Mouse (Mus musculus) heart, embryonic 14.5 days (tissue): ENCODE measurements around the gene Arpc3. TPM values are rescaled to one million over a fixed set of nuclear protein-coding genes. Genes with fewer than 3 reads are reported as not detected.

Source experiments
- ATAC-seq: fragments of 200-750 bp; cut with Nextera tagmentation; 2 replicates; pipeline ENCODE4 v1.8.0; 2017; ENCODE audit warnings: low read depth, moderate TSS enrichment; ENCODE audit not compliant: insufficient number of reproducible peaks, insufficient read depth, low FRiP score
- H3K27ac ChIP-seq, 2 experiments: fragments of 200-500 bp in 1 of 2; fragments of 300-500 bp in 1 of 2; sonication (generic) in 1 of 2; replicated peaks in 1 of 2; 2 replicates each; pipeline ENCODE4 v1.5.1; 2012 to 2014; ENCODE audit warnings: low read depth in 2 of 2, low read length in 2 of 2, control low read depth in 1 of 2, mild to moderate bottlenecking in 1 of 2, mixed read lengths in 1 of 2; ENCODE audit not compliant: control insufficient read depth in 1 of 2, insufficient read depth in 1 of 2
- H3K27me3 ChIP-seq: fragments of 300-500 bp; sonication (generic); 2 replicates; pipeline ENCODE4 v1.6.1; 2014; ENCODE audit warnings: mild to moderate bottlenecking, low read length, control low read depth; ENCODE audit not compliant: control insufficient read depth, insufficient read depth
- H3K36me3 ChIP-seq: fragments of 300-500 bp; sonication (generic); 2 replicates; pipeline ENCODE4 v1.6.1; 2014; ENCODE audit warnings: mild to moderate bottlenecking, control low read depth, low read length, mixed read lengths; ENCODE audit not compliant: control insufficient read depth, insufficient read depth
- H3K4me1 ChIP-seq, 2 experiments: fragments of 200-500 bp in 1 of 2; fragments of 300-500 bp in 1 of 2; sonication (generic) in 1 of 2; 2 replicates each; pipeline ENCODE4 v1.6.1; 2012 to 2014; ENCODE audit warnings: low read length in 2 of 2, control low read depth in 1 of 2, mixed read lengths in 1 of 2; ENCODE audit not compliant: control insufficient read depth in 2 of 2, insufficient read depth in 2 of 2
- H3K4me2 ChIP-seq: fragments of 300-500 bp; sonication (generic); 2 replicates; pipeline ENCODE4 v1.6.1; 2014; ENCODE audit warnings: mild to moderate bottlenecking, low read length
- H3K4me3 ChIP-seq, 2 experiments: fragments of 200-500 bp in 1 of 2; fragments of 300-500 bp in 1 of 2; sonication (generic) in 1 of 2; 2 replicates each; pipeline ENCODE4 v1.5.1; 2012 to 2014; ENCODE audit warnings: low read length in 2 of 2, mild to moderate bottlenecking in 2 of 2, control low read depth in 1 of 2, low read depth in 1 of 2, moderate library complexity in 1 of 2; ENCODE audit not compliant: control insufficient read depth in 1 of 2, insufficient read depth in 1 of 2
- H3K9ac ChIP-seq: fragments of 300-500 bp; sonication (generic); 2 replicates; pipeline ENCODE4 v1.6.1; 2014; ENCODE audit warnings: mild to moderate bottlenecking, low read length
- H3K9me3 ChIP-seq: fragments of 300-500 bp; sonication (generic); 2 replicates; pipeline ENCODE4 v1.6.1; 2016; ENCODE audit warnings: low read length, control low read depth; ENCODE audit not compliant: control insufficient read depth
- WGBS: fragments of 180-500 bp; shearing (Covaris S2); extraction: QIAGEN DNeasy Blood & Tissue Kit; methylation state at CpG from one replicate; pipeline ENCODE4 v1.1.7; 2014; 5-methylcytosine and 5-hydroxymethylcytosine counted together
- polyA plus RNA-seq: library from polyadenylated mRNA; unstranded; fragments of >200 nt; fragmentation: Nextera tagmentation; extraction: Ambion mirVana; gene quantifications from 2 replicates; pipeline ENCODE4 v1.2.1, GENCODE M21; 2014

The Arpc3 gene
- polyA plus RNA-seq, 1 experiment from 2014 or later: 46.4 TPM

- Histone ChIP-seq H3K27ac (0 out of 4 replicates have a peak overlapping the region, but pooled peaks of 1 of the 2 experiments have one; percentile 10), H3K4me3 (no peak overlapping the region), H3K4me2 (no peak overlapping the region; the same call in 1 of the 2 replicates), H3K4me1 (peaks cover 6 to 20% of the 10 kb centered on the region in 2 experiments; a peak in 3 of 4 replicates), H3K9ac (no peak overlapping the region), H3K9me3 (no peaks in the 10 kb centered on the region), H3K27me3 (no peaks in the 10 kb centered on the region), H3K36me3 (peaks cover 70% of the 10 kb centered on the region)
- 55% methylated on average over 18 of the region's 18 CpGs for WGBS
- ATAC-seq: 0 out of 2 replicates have a peak, but pooled peaks have one; percentile 10
These were observed 9.1 kb downstream of the Arpc3 start for GRCm38 (mm10) chr5:122400628-122401302.

- 32% methylated on average over 8 of the region's 8 CpGs for WGBS
- Histone ChIP-seq H3K36me3 (peaks cover 75% of the 10 kb centered on the region), H3K27me3 (no peaks in the 10 kb centered on the region), H3K9me3 (no peaks in the 10 kb centered on the region), H3K4me3 (no peak overlapping the region), H3K9ac (no peak overlapping the region), H3K4me2 (no peak overlapping the region), H3K4me1 (peaks cover 6 to 20% of the 10 kb centered on the region in 2 experiments; a peak in 3 of 4 replicates), H3K27ac (no peak overlapping the region)
- no peak for ATAC-seq
These were observed 9.6 kb downstream of the Arpc3 start for GRCm38 (mm10) chr5:122401303-122401640.

- 86% methylated on average over 13 of the region's 13 CpGs for WGBS
- H3K27me3 ChIP-seq: no peaks in the 10 kb centered on the region
- H3K4me3 ChIP-seq: no peak overlapping the region
- H3K4me1 ChIP-seq: peaks cover 6 to 20% of the 10 kb centered on the region in 2 experiments; a peak in 3 of 4 replicates
- H3K9me3 ChIP-seq: no peaks in the 10 kb centered on the region
- H3K36me3 ChIP-seq: peaks cover 77% of the 10 kb centered on the region
- no peak overlapping the region for H3K4me2 ChIP-seq
- H3K27ac ChIP-seq: peak overlapping the region in 1 of 2 experiments; percentile 52; a peak in 2 of 4 replicates
- H3K9ac ChIP-seq: no peak overlapping the region
- no peak for ATAC-seq
These were observed 10.5 kb downstream of the Arpc3 start for GRCm38 (mm10) chr5:122402160-122402559.

- ATAC-seq: 0 out of 2 replicates have a peak, but pooled peaks have one; percentile 51
- WGBS: 56% methylated on average over 5 of the region's 5 CpGs
These were observed 11.1 kb downstream of the Arpc3 start for GRCm38 (mm10) chr5:122402772-122403171.

GRCm38 (mm10) chr5:122403362-122403761 lies 11.7 kb downstream of the Arpc3 start:
- H3K4me2 ChIP-seq: no peak overlapping the region
- H3K36me3 ChIP-seq: peaks cover 73% of the 10 kb centered on the region
- no peaks in the 10 kb centered on the region for H3K27me3 ChIP-seq
- H3K4me3 ChIP-seq: no peak overlapping the region
- no peak overlapping the region for H3K9ac ChIP-seq
- peaks cover 6 to 18% of the 10 kb centered on the region in 2 experiments; a peak in 3 of 4 replicates for H3K4me1 ChIP-seq
- H3K27ac ChIP-seq: no peak overlapping the region
- no peaks in the 10 kb centered on the region for H3K9me3 ChIP-seq
- no peak for ATAC-seq
- WGBS: 89% methylated on average over 12 of the region's 12 CpGs

More at GRCm38 (mm10) chr5:122402772-122403171, 11.1 kb downstream of the Arpc3 start:
- H3K9me3 ChIP-seq: no peaks in the 10 kb centered on the region
- H3K27me3 ChIP-seq: no peaks in the 10 kb centered on the region
- no peak overlapping the region for H3K4me2 ChIP-seq
- H3K4me1 ChIP-seq: peaks cover 6 to 20% of the 10 kb centered on the region in 2 experiments; a peak in 3 of 4 replicates
- no peak overlapping the region for H3K4me3 ChIP-seq
- H3K27ac ChIP-seq: peak overlapping the region in 1 of 2 experiments; percentile 52; a peak in 1 of 4 replicates
- peaks cover 74% of the 10 kb centered on the region for H3K36me3 ChIP-seq
- no peak overlapping the region for H3K9ac ChIP-seq

- peaks cover 69% of the 10 kb centered on the region for H3K36me3 ChIP-seq
- no peak overlapping the region for H3K9ac ChIP-seq
- no peak overlapping the region for H3K27ac ChIP-seq
- ATAC-seq: no peak
- no peak overlapping the region for H3K4me3 ChIP-seq
- no peak overlapping the region for H3K4me2 ChIP-seq
- 95% methylated on average over 10 of the region's 10 CpGs for WGBS
- H3K9me3 ChIP-seq: no peaks in the 10 kb centered on the region
- no peaks in the 10 kb centered on the region for H3K27me3 ChIP-seq
- peaks cover 2 to 8% of the 10 kb centered on the region in 2 experiments; a peak in 3 of 4 replicates for H3K4me1 ChIP-seq
These were observed 13.9 kb downstream of the Arpc3 start for GRCm38 (mm10) chr5:122405537-122405936.

GRCm38 (mm10) chr5:122409692-122410645 lies 18.3 kb downstream of the Arpc3 start:
- Histone ChIP-seq H3K27me3 (no peaks in the 10 kb centered on the region), H3K4me3 (no peak overlapping the region), H3K9me3 (no peaks in the 10 kb centered on the region), H3K36me3 (peaks cover 38% of the 10 kb centered on the region), H3K27ac (no peak overlapping the region), H3K4me2 (no peak overlapping the region), H3K9ac (no peak overlapping the region), H3K4me1 (no peaks in the 10 kb centered on the region)
- 85% methylated on average over 19 of the region's 19 CpGs for WGBS
- no peak for ATAC-seq
